Mouse (Mus musculus): Measurements from ENCODE around the gene Vmn1r151. TPM values are rescaled to one million over a fixed set of nuclear protein-coding genes. Genes with fewer than 3 reads are reported as not detected.
"Not testable (repeated sequence)": the region's sequence is repeated elsewhere in the genome, so short reads cannot be mapped to it uniquely, and the experiment has no call there.

Vmn1r151 gene
- not detected for total RNA-seq (2022)

- not testable (repeated sequence) for DNase-seq
Measured at GRCm38 (mm10) chr7:22499578-22499977, at the start of gene Vmn1r151. TSS of gene Vmn1r151 (minus strand) at chr7:22499678.

- DNase-seq = not testable (repeated sequence)
Measured at GRCm38 (mm10) chr7:22534787-22535186, 35.3 kb upstream of the Vmn1r151 start, which contains the start of gene Gm8677. TSS of gene Gm8677 (minus strand) at chr7:22534887.

- DNase-seq = not testable (repeated sequence)
Measured at GRCm38 (mm10) chr7:22522667-22523066, 23.2 kb upstream of the Vmn1r151 start, which contains the start of gene Vmn1r152. TSS of gene Vmn1r152 (plus strand) at chr7:22522967.

- DNase-seq = not testable (repeated sequence)
Measured at GRCm38 (mm10) chr7:22463975-22464374, 35.5 kb downstream of the Vmn1r151 start, which contains the start of gene Gm10665. TSS of gene Gm10665 (minus strand) at chr7:22464075.

Other genes with a start within 250 kb of the Vmn1r151 start
- not detected for gene Gm4187, start 170.0 kb downstream of the Vmn1r151 start, total RNA-seq (2022)
- not detected for gene Gm8660, start 128.6 kb downstream of the Vmn1r151 start, total RNA-seq (2022)
- gene Vmn1r148, start 86.1 kb downstream of the Vmn1r151 start, total RNA-seq (2022) = not detected
- gene Vmn1r149, start 61.4 kb downstream of the Vmn1r151 start, total RNA-seq (2022) = not detected
- gene Gm10665, start 35.6 kb downstream of the Vmn1r151 start, total RNA-seq (2022) = not detected
- gene Vmn1r152, start 23.3 kb upstream of the Vmn1r151 start, total RNA-seq (2022) = not detected
- not detected for gene Gm8677, start 35.2 kb upstream of the Vmn1r151 start, total RNA-seq (2022)
- gene Gm4201, start 65.7 kb upstream of the Vmn1r151 start, total RNA-seq (2022) = not detected
- gene Gm4565, start 88.4 kb upstream of the Vmn1r151 start, total RNA-seq (2022) = not detected
- gene Vmn1r155, start 158.3 kb upstream of the Vmn1r151 start, total RNA-seq (2022) = not detected
- gene Gm8693, start 192.6 kb upstream of the Vmn1r151 start, total RNA-seq (2022) = not detected
- not detected for gene Gm4567, start 220.0 kb upstream of the Vmn1r151 start, total RNA-seq (2022)

Measured in adrenal gland, adult 8-10 months (tissue).